Mouse (Mus musculus): Measurements from ENCODE around the gene Lrrc7.

DNA sequence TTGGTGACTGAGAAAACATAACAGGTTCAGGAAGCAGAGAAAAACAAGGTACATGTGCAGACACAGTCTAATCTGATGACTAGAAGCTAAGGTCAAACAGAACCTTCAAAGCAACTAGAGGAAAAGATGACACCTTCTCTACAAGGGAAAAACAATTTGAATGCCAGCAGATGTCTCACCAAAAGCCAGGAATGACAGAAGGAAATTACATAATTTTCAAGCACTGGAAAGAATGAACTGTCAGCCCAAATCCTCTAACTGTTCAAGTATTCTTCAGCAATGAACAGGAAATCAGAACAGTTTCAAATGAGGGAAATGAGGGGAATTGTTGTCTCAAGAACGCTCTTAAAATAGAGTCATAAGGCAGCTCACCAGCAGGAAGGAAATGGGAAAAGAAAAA is 421.4 kb downstream of the Lrrc7 start:
- TF ChIP-seq CTCF (IDR thresholded peaks at IDR 0.05; ENCODE audit: borderline replicate concordance, insufficient read depth, low read length) (no peak), POLR2A (IDR thresholded peaks at IDR 0.05; ENCODE audit: low read depth, low read length) (no peak)
